In genomic region chr3:139866329-139866728, GRCm38 (mm10) we compare ENCODE assay signal across 14 mouse cellular contexts.
DNase-seq lines count a peak whose midpoint lies in the region; ATAC-seq and TF ChIP-seq lines count a peak whose summit lies in the region.
"Had no signal": no experiment of that assay in that cellular context is flagged by ENCODE, and none has a peak within 500 bp of the region (broad histone marks: within the 10 kb centered on the region; RNA-seq: fewer than 3 reads in every experiment).

No protein-coding gene starts in this region.

- peak; percentile 6; the same call in 1 of the 2 replicates for TF ChIP-seq CTCF in cerebellum, adult 2 months (IDR thresholded peaks at IDR 0.05; ENCODE audit: borderline replicate concordance, insufficient read depth, low read depth, low read length)

- H3K4me1 ChIP-seq in midbrain, embryonic 16.5 days (ENCODE audit: control insufficient read depth, insufficient read depth, low read length) = peaks cover 2% of the 10 kb centered on the region
- H3K4me1 ChIP-seq in midbrain, embryonic 14.5 days (ENCODE audit: control insufficient read depth, insufficient read depth, low read length) = no peaks in the 10 kb centered on the region
- H3K4me1 ChIP-seq in cerebellum, adult 2 months (ENCODE audit: control insufficient read depth, insufficient read depth, low read length) = peaks cover 3% of the 10 kb centered on the region; the same call in 1 of the 2 replicates
- H3K4me1 ChIP-seq in forebrain, embryonic 12.5 days = peaks cover 10% of the 10 kb centered on the region; the same call in 1 of the 2 replicates
- H3K4me1 ChIP-seq in neural tube, embryonic 14.5 days (ENCODE audit: control insufficient read depth, insufficient read depth, low read length) = peaks cover 6% of the 10 kb centered on the region; the same call in 1 of the 2 replicates
- H3K4me1 ChIP-seq: heart, embryonic 15.5 days had no signal

- TF ChIP-seq POLR2A in cerebellum, adult 2 months (IDR thresholded peaks at IDR 0.05; ENCODE audit: borderline replicate concordance, insufficient read depth, low read length) = no peak

- H3K36me3 ChIP-seq in midbrain, embryonic 16.5 days (ENCODE audit: control insufficient read depth, insufficient read depth, low read length) = no peaks in the 10 kb centered on the region
- no peaks in the 10 kb centered on the region for H3K36me3 ChIP-seq in midbrain, embryonic 14.5 days (ENCODE audit: control insufficient read depth, insufficient read depth, low read length)
- H3K36me3 ChIP-seq in forebrain, embryonic 12.5 days (replicated peaks) = no peaks in the 10 kb centered on the region
- no peaks in the 10 kb centered on the region for H3K36me3 ChIP-seq in neural tube, embryonic 14.5 days (ENCODE audit: control insufficient read depth, insufficient read depth, low read length)
- H3K36me3 ChIP-seq: heart, embryonic 15.5 days; limb, embryonic 15.5 days had no signal

- no peak overlapping the region for H3K9ac ChIP-seq in midbrain, embryonic 16.5 days (ENCODE audit: low read depth, low read length)
- H3K9ac ChIP-seq in midbrain, embryonic 14.5 days (replicated peaks; ENCODE audit: low read length) = no peak overlapping the region
- H3K9ac ChIP-seq in forebrain, embryonic 12.5 days = no peak overlapping the region
- no peak overlapping the region for H3K9ac ChIP-seq in neural tube, embryonic 14.5 days (replicated peaks; ENCODE audit: low read depth, low read length)
- H3K9ac ChIP-seq: heart, embryonic 15.5 days; limb, embryonic 15.5 days; lung, embryonic 14.5 days had no signal

- no peak for DNase-seq in midbrain, embryonic 14.5 days
- DNase-seq in cerebellum, adult 2 months = peak; percentile 75 to 88
- DNase-seq in adrenal gland, adult 18-20 months (ENCODE audit: low spot score in 2 of 2) = no peak
- no peak for DNase-seq in lung, postnatal 25 days (ENCODE audit: low spot score)
- no peak for DNase-seq in urinary bladder, postnatal 10 days (ENCODE audit: low spot score)
- DNase-seq: kidney, postnatal 10 days; thymus, postnatal 4 days had no signal

- H3K27ac ChIP-seq in midbrain, embryonic 16.5 days (ENCODE audit: low read length) = no peak overlapping the region
- no peak overlapping the region for H3K27ac ChIP-seq in midbrain, embryonic 14.5 days (replicated peaks; ENCODE audit: low read depth, low read length)
- no peak overlapping the region for H3K27ac ChIP-seq in cerebellum, adult 2 months (ENCODE audit: insufficient read depth, low read length)
- H3K27ac ChIP-seq in forebrain, embryonic 12.5 days = no peak overlapping the region
- no peak overlapping the region for H3K27ac ChIP-seq in neural tube, embryonic 14.5 days (ENCODE audit: low read depth, low read length)
- H3K27ac ChIP-seq: heart, embryonic 15.5 days; limb, embryonic 15.5 days; stomach, postnatal 0 days had no signal

- H3K4me3 ChIP-seq in midbrain, embryonic 16.5 days (ENCODE audit: low read depth, low read length) = no peak overlapping the region
- H3K4me3 ChIP-seq in midbrain, embryonic 14.5 days (replicated peaks; ENCODE audit: low read depth, low read length) = no peak overlapping the region
- no peak overlapping the region for H3K4me3 ChIP-seq in cerebellum, adult 2 months (replicated peaks; ENCODE audit: insufficient read depth, low read depth, low read length)
- H3K4me3 ChIP-seq in forebrain, embryonic 12.5 days (replicated peaks) = no peak overlapping the region
- no peak overlapping the region for H3K4me3 ChIP-seq in neural tube, embryonic 14.5 days (ENCODE audit: low read depth, low read length)
- H3K4me3 ChIP-seq: heart, embryonic 15.5 days; limb, embryonic 15.5 days had no signal

- H3K4me2 ChIP-seq in midbrain, embryonic 16.5 days (ENCODE audit: low read length) = no peak overlapping the region
- H3K4me2 ChIP-seq in midbrain, embryonic 14.5 days (ENCODE audit: low read length) = no peak overlapping the region
- H3K4me2 ChIP-seq in forebrain, embryonic 12.5 days = no peak overlapping the region
- H3K4me2 ChIP-seq in neural tube, embryonic 14.5 days (ENCODE audit: low read depth, low read length) = no peak overlapping the region
- H3K4me2 ChIP-seq: heart, embryonic 15.5 days; limb, embryonic 15.5 days; lung, embryonic 14.5 days had no signal

- H3K27me3 ChIP-seq in midbrain, embryonic 16.5 days (ENCODE audit: control insufficient read depth, insufficient read depth, low read depth, low read length) = no peaks in the 10 kb centered on the region
- no peaks in the 10 kb centered on the region for H3K27me3 ChIP-seq in midbrain, embryonic 14.5 days (ENCODE audit: control insufficient read depth, insufficient read depth, low read length)
- no peaks in the 10 kb centered on the region for H3K27me3 ChIP-seq in cerebellum, adult 2 months (ENCODE audit: control insufficient read depth, insufficient read depth, low read length)
- H3K27me3 ChIP-seq in forebrain, embryonic 12.5 days = no peaks in the 10 kb centered on the region
- H3K27me3 ChIP-seq in neural tube, embryonic 14.5 days (ENCODE audit: control insufficient read depth, insufficient read depth, low read length) = no peaks in the 10 kb centered on the region
- H3K27me3 ChIP-seq: heart, embryonic 15.5 days; limb, embryonic 15.5 days had no signal

- 0 out of 2 replicates have a peak, but pooled peaks have one; percentile 28 for ATAC-seq in midbrain, embryonic 16.5 days
- no peak; the same call in 1 of the 2 replicates for ATAC-seq in midbrain, embryonic 14.5 days (ENCODE audit: low FRiP score, low TSS enrichment)
- peak; percentile 47; the same call in 1 of the 2 replicates for ATAC-seq in forebrain, embryonic 12.5 days (ENCODE audit: low FRiP score)
- ATAC-seq in neural tube, embryonic 14.5 days (ENCODE audit: low read depth) = peak; percentile 56; the same call in 1 of the 2 replicates

- no peaks in the 10 kb centered on the region for H3K9me3 ChIP-seq in midbrain, embryonic 16.5 days (replicated peaks; ENCODE audit: control insufficient read depth, low read length, poor library complexity, severe bottlenecking)
- no peaks in the 10 kb centered on the region for H3K9me3 ChIP-seq in midbrain, embryonic 14.5 days (ENCODE audit: control insufficient read depth, low read length)
- H3K9me3 ChIP-seq in forebrain, embryonic 12.5 days = no peaks in the 10 kb centered on the region
- no peaks in the 10 kb centered on the region for H3K9me3 ChIP-seq in neural tube, embryonic 14.5 days (ENCODE audit: control insufficient read depth, low read length)
- H3K9me3 ChIP-seq: heart, embryonic 15.5 days; limb, embryonic 15.5 days had no signal

Comparison
In these comparisons a context has a peak if more than half of its experiments do, and no peak if none do; other contexts are left out.
1. DNase-seq: peak in cerebellum, adult 2 months (2 of 2); none in midbrain, embryonic 14.5 days (single experiment), adrenal gland, adult 18-20 months (0 of 2), lung, postnatal 25 days (single experiment) and urinary bladder, postnatal 10 days (single experiment).